Mouse (Mus musculus) embryonic fibroblast, embryonic 13.5 days (primary cell): ENCODE data around the gene Usp8.

Source experiments
- CTCF ChIP-seq: IDR thresholded peaks from 2 replicates; pipeline ENCODE4 v1.5.1; 2011; ENCODE audit warnings: mild to moderate bottlenecking, control low read depth, low read length, moderate library complexity, borderline replicate concordance; ENCODE audit not compliant: insufficient read depth
- POLR2A ChIP-seq: IDR thresholded peaks from 2 replicates; pipeline ENCODE4 v1.6.1; 2011; ENCODE audit warnings: low read depth, mild to moderate bottlenecking, control low read depth, low read length, moderate library complexity

DNA sequence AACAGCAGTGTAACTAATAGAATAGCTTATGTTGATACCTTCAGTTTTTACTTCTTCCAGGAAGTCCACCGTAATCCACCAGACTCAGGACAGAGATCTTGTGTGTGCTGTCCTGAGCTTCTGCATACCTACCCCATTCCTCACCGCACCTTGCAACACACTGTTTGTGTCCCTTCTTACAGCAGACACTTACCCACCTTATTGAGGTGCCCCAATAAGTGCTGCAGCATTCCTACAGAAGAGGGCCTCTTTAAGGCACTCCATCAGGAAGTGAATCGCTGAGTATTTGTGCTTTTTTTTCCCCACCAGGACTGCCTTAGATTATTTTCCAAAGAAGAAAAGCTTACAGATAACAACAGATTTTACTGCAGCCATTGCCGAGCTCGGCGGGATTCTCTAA lies 48.5 kb downstream of the Usp8 start:
- TF ChIP-seq POLR2A: no peak
- no peak for TF ChIP-seq CTCF
